Mouse (Mus musculus): ENCODE measurements around the gene Flt3l. TPM values are rescaled to one million over a fixed set of nuclear protein-coding genes. Genes with fewer than 3 reads are reported as not detected.

Flt3l gene
- polyA plus RNA-seq (2014; fragmentation: Nextera tagmentation; extraction: Ambion mirVana), result 1.6 and 2.5 TPM in 2 replicates

DNA sequence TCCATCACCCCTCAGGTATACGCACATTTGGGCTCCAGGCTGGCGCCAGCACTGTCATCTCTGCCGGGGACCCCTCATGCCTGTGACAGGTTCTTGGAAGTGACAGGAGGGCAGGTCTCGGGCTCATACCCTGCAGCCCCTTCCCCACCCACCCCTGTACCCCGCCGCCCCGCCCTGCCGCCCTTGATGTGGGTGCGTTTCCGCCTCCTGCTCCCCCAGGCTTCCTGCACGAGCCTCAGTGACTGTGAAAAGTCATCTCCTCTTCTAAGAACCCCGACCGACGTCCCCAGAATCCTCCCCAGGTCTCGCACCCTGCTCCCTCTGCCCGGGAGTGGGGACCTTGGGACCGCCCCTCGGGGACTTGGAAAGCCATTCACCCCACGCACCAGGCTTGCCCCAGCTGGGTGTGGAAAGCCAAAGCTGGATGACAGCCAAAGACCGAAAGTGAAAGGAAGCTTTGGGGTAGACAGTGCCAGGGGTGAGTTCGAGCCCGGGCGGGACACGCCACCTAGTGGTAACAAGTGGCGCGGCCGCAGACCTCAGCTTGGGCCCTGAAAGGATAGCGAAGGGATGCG, at the start of gene Flt3l, which contains the start of gene Gm45713:
Flt3l (minus strand) TSS at position 440 of the 575 bp plus-strand sequence.
Gm45713 (minus strand) TSS at position 239 of the 575 bp plus-strand sequence.
- Histone ChIP-seq H3K4me3 (ENCODE audit: low read depth, low read length) (peak within 1 kb of the TSS; percentile 71), H3K9ac (ENCODE audit: low read depth, low read length) (peak within 1 kb of the TSS; percentile 80), H3K9me3 (replicated peaks; ENCODE audit: control insufficient read depth, low read length) (no peaks in the 10 kb centered on the region), H3K36me3 (ENCODE audit: control insufficient read depth, insufficient read depth, low read length) (no peaks in the 10 kb centered on the region), H3K4me2 (peak within 1 kb of the TSS; percentile 88), H3K4me1 (ENCODE audit: control insufficient read depth, insufficient read depth, low read length) (peaks cover 11% of the 10 kb centered on the region), H3K27ac (ENCODE audit: low read depth, low read length) (peak within 1 kb of the TSS; percentile 77), H3K27me3 (ENCODE audit: control insufficient read depth, insufficient read depth, low read length) (peaks cover 4% of the 10 kb centered on the region; the same call in 1 of the 2 replicates)
- 2% methylated on average over 29 of the region's 29 CpGs for WGBS (ENCODE audit: insufficient replicate concordance)
- ATAC-seq (replicated peaks; ENCODE audit: insufficient number of reproducible peaks, low FRiP score, low TSS enrichment), result peak; percentile 71

DNA sequence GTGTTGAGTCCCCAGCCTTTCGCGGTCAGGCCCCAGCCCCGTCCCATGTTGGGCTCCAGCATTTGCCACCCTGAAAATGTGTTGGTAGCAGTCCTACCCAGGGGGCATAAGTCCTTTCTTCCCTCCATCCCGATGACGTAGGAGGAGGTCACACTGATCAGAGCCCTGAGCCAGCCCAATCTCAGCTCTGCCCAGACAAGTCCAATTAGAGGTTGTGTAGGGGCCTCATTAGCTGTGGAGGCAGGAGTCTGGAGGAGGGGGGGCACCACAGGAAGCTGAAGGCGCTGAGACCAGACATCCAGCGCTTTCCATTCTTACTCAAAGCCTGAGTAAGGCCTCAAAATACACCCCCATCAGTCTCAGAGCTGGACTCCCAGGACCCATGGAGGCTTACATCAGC, 49.7 kb upstream of the Flt3l start:
- H3K4me3 ChIP-seq (ENCODE audit: low read depth, low read length), result no peak overlapping the region
- no peaks in the 10 kb centered on the region for H3K36me3 ChIP-seq (ENCODE audit: control insufficient read depth, insufficient read depth, low read length)
- H3K9ac ChIP-seq (ENCODE audit: low read depth, low read length), result no peak overlapping the region
- no peak for ATAC-seq (replicated peaks; ENCODE audit: insufficient number of reproducible peaks, low FRiP score, low TSS enrichment)
- peaks cover 12% of the 10 kb centered on the region; the same call in 1 of the 2 replicates for H3K4me1 ChIP-seq (ENCODE audit: control insufficient read depth, insufficient read depth, low read length)
- 72% methylated on average over 7 of the region's 7 CpGs for WGBS (ENCODE audit: insufficient replicate concordance)
- H3K4me2 ChIP-seq, result no peak overlapping the region
- peaks cover 81% of the 10 kb centered on the region for H3K27me3 ChIP-seq (ENCODE audit: control insufficient read depth, insufficient read depth, low read length)
- no peak overlapping the region for H3K27ac ChIP-seq (ENCODE audit: low read depth, low read length)
- H3K9me3 ChIP-seq (replicated peaks; ENCODE audit: control insufficient read depth, low read length), result no peaks in the 10 kb centered on the region

DNA sequence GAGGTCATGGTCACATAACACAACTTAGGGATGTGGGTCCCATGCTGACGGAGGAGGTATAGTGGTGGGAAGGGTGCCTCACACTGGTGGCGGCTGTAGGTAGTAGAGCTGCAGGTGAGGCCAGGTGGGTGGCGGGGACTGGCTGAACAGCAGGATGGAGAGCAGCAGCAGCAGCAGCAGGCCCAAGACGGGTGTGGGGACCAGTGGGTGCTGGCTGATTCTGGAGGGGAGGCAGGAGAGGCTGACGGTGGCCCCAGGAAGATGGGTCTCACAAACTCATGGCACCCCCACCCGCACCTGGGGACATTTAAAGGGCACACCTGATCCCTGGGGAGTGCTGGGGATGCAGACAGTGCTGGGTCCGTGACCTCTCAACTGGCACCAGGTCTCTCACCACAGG, 47.4 kb upstream of the Flt3l start:
- H3K36me3 ChIP-seq (ENCODE audit: control insufficient read depth, insufficient read depth, low read length), result no peaks in the 10 kb centered on the region
- H3K27me3 ChIP-seq (ENCODE audit: control insufficient read depth, insufficient read depth, low read length), result peaks cover 90% of the 10 kb centered on the region
- no peak overlapping the region for H3K4me2 ChIP-seq
- H3K4me3 ChIP-seq (ENCODE audit: low read depth, low read length), result no peak overlapping the region
- H3K4me1 ChIP-seq (ENCODE audit: control insufficient read depth, insufficient read depth, low read length), result peaks cover 14% of the 10 kb centered on the region; the same call in 1 of the 2 replicates
- whole genome bisulfite sequencing (ENCODE audit: insufficient replicate concordance), result 59% methylated on average over 7 of the region's 7 CpGs
- H3K9ac ChIP-seq (ENCODE audit: low read depth, low read length), result no peak overlapping the region
- no peak for ATAC-seq (replicated peaks; ENCODE audit: insufficient number of reproducible peaks, low FRiP score, low TSS enrichment)
- H3K27ac ChIP-seq (ENCODE audit: low read depth, low read length), result no peak overlapping the region
- no peaks in the 10 kb centered on the region for H3K9me3 ChIP-seq (replicated peaks; ENCODE audit: control insufficient read depth, low read length)

DNA sequence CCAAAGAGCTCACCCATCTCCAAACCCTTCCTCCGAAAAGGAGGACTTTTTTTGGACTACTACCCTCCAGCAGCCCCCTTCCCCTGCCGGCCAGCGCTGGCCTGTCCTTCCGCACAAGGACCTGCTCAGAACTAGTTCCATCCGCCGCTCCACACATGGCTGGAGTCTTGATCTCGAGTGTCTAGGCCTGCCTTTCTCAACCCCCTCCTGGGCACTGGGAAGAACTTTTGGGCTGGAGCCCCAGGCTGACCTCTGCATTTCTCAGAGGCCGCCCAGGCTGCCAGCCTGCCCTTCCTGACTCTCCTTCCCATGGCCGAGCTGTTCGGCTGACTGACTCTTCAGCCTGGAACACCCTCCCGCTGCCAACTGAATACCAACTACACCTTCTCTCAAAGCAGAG, 46.4 kb upstream of the Flt3l start:
- WGBS (ENCODE audit: insufficient replicate concordance), result 16% methylated on average over 11 of the region's 11 CpGs
- ATAC-seq (replicated peaks; ENCODE audit: insufficient number of reproducible peaks, low FRiP score, low TSS enrichment), result no peak

DNA sequence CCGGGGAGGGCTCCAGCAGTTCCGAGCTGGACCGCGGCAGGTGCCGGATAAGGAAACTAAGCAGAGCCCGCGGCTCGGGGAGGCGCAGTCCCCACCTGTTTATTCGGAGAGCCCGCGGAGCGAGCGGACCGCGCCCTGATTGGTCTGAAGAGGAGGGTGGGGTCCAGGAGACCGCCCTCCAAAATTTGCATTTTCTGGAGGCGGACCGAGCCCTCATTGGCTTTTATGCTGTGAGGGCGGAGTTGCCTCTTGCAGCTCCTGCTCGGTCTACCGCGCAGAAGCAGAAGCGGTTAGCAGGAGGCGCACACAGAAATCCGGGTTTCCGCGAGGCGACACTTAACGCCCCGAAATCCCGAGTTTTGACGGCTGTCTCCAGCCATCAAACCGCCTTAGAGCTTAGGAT, 46.0 kb upstream of the Flt3l start:
- H3K36me3 ChIP-seq (ENCODE audit: control insufficient read depth, insufficient read depth, low read length), result no peaks in the 10 kb centered on the region
- H3K4me1 ChIP-seq (ENCODE audit: control insufficient read depth, insufficient read depth, low read length), result peaks cover 14% of the 10 kb centered on the region; the same call in 1 of the 2 replicates
- peak overlapping the region; percentile 33 for H3K4me3 ChIP-seq (ENCODE audit: low read depth, low read length)
- peaks cover 98% of the 10 kb centered on the region for H3K27me3 ChIP-seq (ENCODE audit: control insufficient read depth, insufficient read depth, low read length)
- no peaks in the 10 kb centered on the region for H3K9me3 ChIP-seq (replicated peaks; ENCODE audit: control insufficient read depth, low read length)
- WGBS (ENCODE audit: insufficient replicate concordance), result under 1% methylated on average over 34 of the region's 34 CpGs
- ATAC-seq (replicated peaks; ENCODE audit: insufficient number of reproducible peaks, low FRiP score, low TSS enrichment), result peak; percentile 77
- no peak overlapping the region for H3K9ac ChIP-seq (ENCODE audit: low read depth, low read length)
- peak overlapping the region; percentile 68 for H3K4me2 ChIP-seq
- no peak overlapping the region for H3K27ac ChIP-seq (ENCODE audit: low read depth, low read length)

More for the DNA sequence above, 46.4 kb upstream of the Flt3l start:
- Histone ChIP-seq H3K4me1 (ENCODE audit: control insufficient read depth, insufficient read depth, low read length) (peaks cover 14% of the 10 kb centered on the region; the same call in 1 of the 2 replicates), H3K27me3 (ENCODE audit: control insufficient read depth, insufficient read depth, low read length) (peaks cover 96% of the 10 kb centered on the region), H3K4me3 (ENCODE audit: low read depth, low read length) (peak overlapping the region; percentile 33), H3K9ac (ENCODE audit: low read depth, low read length) (no peak overlapping the region), H3K9me3 (replicated peaks; ENCODE audit: control insufficient read depth, low read length) (no peaks in the 10 kb centered on the region), H3K36me3 (ENCODE audit: control insufficient read depth, insufficient read depth, low read length) (no peaks in the 10 kb centered on the region), H3K4me2 (peak overlapping the region; percentile 68), H3K27ac (ENCODE audit: low read depth, low read length) (no peak overlapping the region)

DNA sequence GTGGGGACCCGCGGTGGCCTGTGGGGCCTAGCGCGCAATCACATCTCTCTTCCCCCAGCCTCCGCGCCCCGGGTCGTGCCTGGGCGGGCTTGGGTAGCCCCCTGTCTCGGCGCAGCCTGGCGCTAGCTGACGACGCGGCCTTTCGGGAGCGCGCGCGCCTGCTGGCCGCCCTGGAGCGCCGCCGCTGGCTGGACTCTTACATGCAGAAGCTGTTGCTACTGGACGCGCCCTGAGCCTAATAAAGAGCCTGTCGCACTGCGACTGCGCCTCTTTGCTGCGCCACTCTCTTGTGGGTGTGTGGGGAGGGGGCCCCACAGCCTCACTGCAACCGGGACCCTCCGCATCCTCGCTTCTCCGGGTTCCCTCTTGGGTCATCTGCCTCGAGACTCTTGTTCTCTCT, 45.3 kb upstream of the Flt3l start:
- H3K36me3 ChIP-seq (ENCODE audit: control insufficient read depth, insufficient read depth, low read length), result no peaks in the 10 kb centered on the region
- ATAC-seq (replicated peaks; ENCODE audit: insufficient number of reproducible peaks, low FRiP score, low TSS enrichment), result no peak
- no peak overlapping the region for H3K9ac ChIP-seq (ENCODE audit: low read depth, low read length)
- peaks cover 17% of the 10 kb centered on the region; the same call in 1 of the 2 replicates for H3K4me1 ChIP-seq (ENCODE audit: control insufficient read depth, insufficient read depth, low read length)
- peak overlapping the region; percentile 32 for H3K4me3 ChIP-seq (ENCODE audit: low read depth, low read length)
- 5% methylated on average over 35 of the region's 35 CpGs for WGBS (ENCODE audit: insufficient replicate concordance)
- no peaks in the 10 kb centered on the region for H3K9me3 ChIP-seq (replicated peaks; ENCODE audit: control insufficient read depth, low read length)
- H3K27ac ChIP-seq (ENCODE audit: low read depth, low read length), result no peak overlapping the region
- peaks cover 99% of the 10 kb centered on the region for H3K27me3 ChIP-seq (ENCODE audit: control insufficient read depth, insufficient read depth, low read length)
- H3K4me2 ChIP-seq, result peak overlapping the region; percentile 68

DNA sequence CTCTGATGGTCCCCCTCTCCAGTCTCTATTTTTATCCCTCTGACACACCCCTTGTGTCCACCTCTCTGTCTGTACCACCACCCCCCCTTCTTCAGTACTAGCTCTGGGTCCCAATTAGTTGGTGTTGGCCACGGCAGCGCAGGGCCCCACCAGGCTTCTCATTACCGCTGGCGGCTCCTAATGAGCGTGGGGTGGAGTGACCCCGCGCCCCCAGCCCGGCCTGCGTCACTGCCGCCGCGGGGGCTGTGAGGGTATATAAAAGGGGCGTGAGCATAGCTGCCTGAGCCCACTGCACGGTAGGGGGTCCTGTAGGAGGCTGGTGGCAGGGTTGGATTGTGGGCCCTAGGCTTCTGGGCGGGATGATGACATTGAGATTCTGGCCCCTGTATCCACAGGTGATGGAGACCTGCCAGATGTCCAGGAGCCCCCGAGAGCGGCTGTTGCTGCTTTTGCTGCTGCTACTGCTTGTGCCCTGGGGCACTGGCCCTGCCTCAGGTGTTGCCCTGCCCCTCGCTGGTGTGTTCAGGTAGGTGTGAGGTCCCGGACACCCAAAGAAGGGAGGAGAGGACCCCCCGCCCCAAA, 44.8 kb upstream of the Flt3l start, which contains the start of gene Pth2:
Pth2 (plus strand) TSS at position 100 of the 582 bp plus-strand sequence.
- Histone ChIP-seq H3K27ac (ENCODE audit: low read depth, low read length) (no peak within 1 kb of the TSS), H3K27me3 (ENCODE audit: control insufficient read depth, insufficient read depth, low read length) (peaks cover 99% of the 10 kb centered on the region), H3K36me3 (ENCODE audit: control insufficient read depth, insufficient read depth, low read length) (no peaks in the 10 kb centered on the region), H3K9me3 (replicated peaks; ENCODE audit: control insufficient read depth, low read length) (no peaks in the 10 kb centered on the region), H3K4me1 (ENCODE audit: control insufficient read depth, insufficient read depth, low read length) (peaks cover 17% of the 10 kb centered on the region; the same call in 1 of the 2 replicates), H3K9ac (ENCODE audit: low read depth, low read length) (no peak within 1 kb of the TSS), H3K4me2 (peak within 1 kb of the TSS; percentile 68), H3K4me3 (ENCODE audit: low read depth, low read length) (peak within 1 kb of the TSS; percentile 32)
- no peak for ATAC-seq (replicated peaks; ENCODE audit: insufficient number of reproducible peaks, low FRiP score, low TSS enrichment)
- WGBS (ENCODE audit: insufficient replicate concordance), result 27% methylated on average over 19 of the region's 20 CpGs

DNA sequence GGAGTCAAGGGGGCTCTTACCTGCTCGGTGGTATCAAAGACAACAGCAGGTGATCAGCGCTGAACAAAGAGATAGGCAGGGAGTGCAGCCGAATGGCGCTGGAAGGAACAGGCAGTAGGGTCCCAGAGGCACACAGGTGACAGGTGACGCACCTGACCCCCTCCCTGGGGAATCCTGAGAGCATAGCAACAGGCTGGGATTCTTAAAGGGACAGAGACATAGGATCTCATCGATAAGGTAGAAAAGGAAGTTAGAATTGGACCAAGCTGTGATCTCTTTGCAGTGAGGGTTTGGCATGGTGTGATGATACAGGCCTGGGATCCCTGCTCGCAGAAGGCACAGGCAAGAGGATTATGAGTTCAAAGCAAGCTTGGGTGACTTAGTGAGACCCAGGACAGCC, 43.2 kb upstream of the Flt3l start, which contains the start of gene Gfy:
Gfy (minus strand) TSS at position 101 of the 400 bp plus-strand sequence.
- Histone ChIP-seq H3K9me3 (replicated peaks; ENCODE audit: control insufficient read depth, low read length) (no peaks in the 10 kb centered on the region), H3K4me1 (ENCODE audit: control insufficient read depth, insufficient read depth, low read length) (peaks cover 22% of the 10 kb centered on the region; the same call in 1 of the 2 replicates), H3K4me3 (ENCODE audit: low read depth, low read length) (no peak within 1 kb of the TSS), H3K36me3 (ENCODE audit: control insufficient read depth, insufficient read depth, low read length) (no peaks in the 10 kb centered on the region), H3K27ac (ENCODE audit: low read depth, low read length) (no peak within 1 kb of the TSS), H3K27me3 (ENCODE audit: control insufficient read depth, insufficient read depth, low read length) (peaks cover 99% of the 10 kb centered on the region), H3K9ac (ENCODE audit: low read depth, low read length) (no peak within 1 kb of the TSS), H3K4me2 (no peak within 1 kb of the TSS)
- WGBS (ENCODE audit: insufficient replicate concordance), result 30% methylated on average over 7 of the region's 7 CpGs
- no peak for ATAC-seq (replicated peaks; ENCODE audit: insufficient number of reproducible peaks, low FRiP score, low TSS enrichment)

Data from heart, embryonic 11.5 days (tissue).